ENCODE assay signal across 9 mouse cellular contexts in the genomic region with DNA sequence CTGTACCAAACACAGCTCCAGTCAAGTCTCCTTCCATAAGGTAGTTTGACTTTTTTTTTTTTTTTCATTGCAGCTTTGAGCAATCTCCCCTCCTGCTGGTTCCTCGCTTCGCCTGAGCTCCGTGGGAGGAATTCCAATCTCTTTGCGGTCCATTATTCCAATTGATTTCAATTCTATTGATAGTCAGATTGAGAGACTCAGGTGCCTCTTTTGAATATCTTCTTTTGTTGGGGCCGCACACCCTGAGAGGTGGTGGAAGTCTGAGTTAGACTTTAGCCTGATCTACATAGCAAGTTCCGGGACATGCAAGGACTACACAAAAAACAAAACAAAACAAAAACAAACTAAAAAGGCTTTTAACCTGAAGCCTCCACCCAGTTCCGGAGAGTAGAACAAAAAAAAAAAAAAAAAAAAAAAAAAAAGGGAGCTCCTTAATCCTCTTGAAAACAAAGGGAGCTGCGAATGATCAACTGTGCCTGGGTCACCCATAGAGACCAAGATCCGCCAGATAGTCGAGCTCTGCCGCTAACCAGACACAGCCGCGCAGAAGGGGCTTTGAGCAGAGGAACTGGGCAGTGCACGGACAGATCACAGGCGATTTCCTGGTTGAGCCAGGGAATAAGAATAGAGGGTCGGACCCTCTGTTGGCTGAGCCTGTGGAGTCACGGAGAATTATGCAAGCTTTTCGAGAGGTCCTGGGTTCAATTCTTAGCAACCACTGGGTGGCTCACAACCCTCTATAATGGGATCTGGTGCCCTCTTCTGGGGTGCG. TPM values are rescaled to one million over a fixed set of nuclear protein-coding genes. Genes with fewer than 3 reads are reported as not detected.
DNase-seq lines count a peak whose midpoint lies in the region; ATAC-seq and TF ChIP-seq lines count a peak whose summit lies in the region.
"Had no signal": no experiment of that assay in that cellular context is flagged by ENCODE, and none has a peak within 500 bp of the region (broad histone marks: within the 10 kb centered on the region; RNA-seq: fewer than 3 reads in every experiment).

No protein-coding gene starts in this region.

- TF ChIP-seq CTCF in heart, postnatal 0 days (IDR thresholded peaks at IDR 0.05; ENCODE audit: low read depth) = no peak
- peak in 2 of 3 experiments; percentile 5 to 47; a peak in 2 of 6 replicates for TF ChIP-seq CTCF in MEL (IDR thresholded peaks at IDR 0.05 in 2 of 3, conservative IDR thresholded peaks at IDR 0.05 in 1 of 3; ENCODE audit: control insufficient read depth in 1 of 3, insufficient read depth in 1 of 3, low read depth in 2 of 3, low read length in 3 of 3, poor library complexity in 1 of 3, severe bottlenecking in 1 of 3)

- H3K4me3 ChIP-seq in heart, postnatal 0 days (ENCODE audit: low read depth, low read length) = peak overlapping the region; percentile 24; the same call in 1 of the 2 replicates
- H3K4me3 ChIP-seq in MEL (ENCODE audit: control insufficient read depth in 1 of 2, insufficient read depth in 1 of 2, low read depth in 2 of 2, low read length in 2 of 2) = no peak overlapping the region
- no peak overlapping the region; the same call in 1 of the 2 replicates for H3K4me3 ChIP-seq in forebrain, embryonic 12.5 days (replicated peaks)
- no peak overlapping the region for H3K4me3 ChIP-seq in midbrain, embryonic 11.5 days (ENCODE audit: low read depth, low read length)

- no peaks in the 10 kb centered on the region for H3K4me1 ChIP-seq in heart, postnatal 0 days (ENCODE audit: control insufficient read depth, insufficient read depth)
- H3K4me1 ChIP-seq in MEL (ENCODE audit: control insufficient read depth in 1 of 2, insufficient read depth in 2 of 2, low read length in 2 of 2) = peaks cover 0 to 6% of the 10 kb centered on the region in 2 experiments; a peak in 2 of 4 replicates
- H3K4me1 ChIP-seq in forebrain, embryonic 12.5 days = no peaks in the 10 kb centered on the region; the same call in 1 of the 2 replicates
- peaks cover 3% of the 10 kb centered on the region; the same call in 1 of the 2 replicates for H3K4me1 ChIP-seq in midbrain, embryonic 11.5 days (ENCODE audit: control insufficient read depth, insufficient read depth, low read length)

- no peak for TF ChIP-seq EP300 in heart, postnatal 0 days (IDR thresholded peaks at IDR 0.05; ENCODE audit: low read depth)
- TF ChIP-seq EP300 in MEL (IDR thresholded peaks at IDR 0.05; ENCODE audit: low read depth in 1 of 2, low read length in 2 of 2) = no peak

- peak overlapping the region; percentile 39 for H3K4me2 ChIP-seq in heart, postnatal 0 days (ENCODE audit: low read depth, low read length)
- peak overlapping the region; percentile 3; the same call in 1 of the 2 replicates for H3K4me2 ChIP-seq in forebrain, embryonic 12.5 days
- H3K4me2 ChIP-seq in midbrain, embryonic 11.5 days = peak overlapping the region; percentile 24; the same call in 1 of the 2 replicates

- ATAC-seq in heart, postnatal 0 days (ENCODE audit: insufficient read depth, low read depth) = no peak
- ATAC-seq in forebrain, embryonic 12.5 days (ENCODE audit: low FRiP score) = no peak
- ATAC-seq in midbrain, embryonic 11.5 days (ENCODE audit: low FRiP score) = peak; percentile 38

- intact Hi-C loops in heart, postnatal 36 days (cut with DNase I) = no loop called here

- TF ChIP-seq POLR2A in MEL (IDR thresholded peaks at IDR 0.05; ENCODE audit: control insufficient read depth in 1 of 2, insufficient read depth in 1 of 2, low read depth in 1 of 2, low read length in 2 of 2, poor library complexity in 1 of 2) = no peak

- no peak overlapping the region for H3K9ac ChIP-seq in heart, postnatal 0 days (replicated peaks; ENCODE audit: low read depth, low read length)
- H3K9ac ChIP-seq in MEL (ENCODE audit: control insufficient read depth, low read depth, low read length, poor library complexity, severe bottlenecking) = no peak overlapping the region
- H3K9ac ChIP-seq in forebrain, embryonic 12.5 days = no peak overlapping the region
- 0 out of 2 replicates have a peak overlapping the region, but pooled peaks have one; percentile 10 for H3K9ac ChIP-seq in midbrain, embryonic 11.5 days (ENCODE audit: low read length)

- no peak for DNase-seq in heart, postnatal 0 days (ENCODE audit: low spot score)
- DNase-seq in heart, postnatal 36 days = no peak
- DNase-seq in MEL (ENCODE audit: low read depth, low spot score) = no peak
- DNase-seq in midbrain, embryonic 11.5 days (ENCODE audit: low spot score, missing footprints) = peak; percentile 90
- DNase-seq in ovary, postnatal 36 days (ENCODE audit: low spot score) = no peak
- DNase-seq in frontal cortex, postnatal 36 days (ENCODE audit: low spot score in 2 of 2) = no peak
- no peak for DNase-seq in adrenal gland, adult 18-20 months (ENCODE audit: low spot score in 2 of 2)
- DNase-seq: gastrocnemius, postnatal 25 days had no signal

- H3K27me3 ChIP-seq in heart, postnatal 0 days (ENCODE audit: control insufficient read depth, insufficient read depth, low read length) = no peaks in the 10 kb centered on the region
- H3K27me3 ChIP-seq in MEL (ENCODE audit: control insufficient read depth in 1 of 2, insufficient read depth in 2 of 2, low read length in 2 of 2) = no peaks in the 10 kb centered on the region
- H3K27me3 ChIP-seq in forebrain, embryonic 12.5 days = no peaks in the 10 kb centered on the region
- no peaks in the 10 kb centered on the region for H3K27me3 ChIP-seq in midbrain, embryonic 11.5 days (ENCODE audit: control insufficient read depth, insufficient read depth, low read length)

- 18% methylated on average over 19 of the region's 19 CpGs for WGBS in heart, postnatal 0 days
- 3% methylated on average over 19 of the region's 19 CpGs for WGBS in forebrain, embryonic 12.5 days
- WGBS in midbrain, embryonic 11.5 days = 3% methylated on average over 19 of the region's 19 CpGs

- TF ChIP-seq RAD21 in MEL (IDR thresholded peaks at IDR 0.05; ENCODE audit: low read depth, low read length) = peak; percentile 5

- no peak overlapping the region for H3K27ac ChIP-seq in heart, postnatal 0 days (ENCODE audit: low read depth)
- H3K27ac ChIP-seq in MEL (ENCODE audit: control insufficient read depth, low read depth, low read length) = no peak overlapping the region
- no peak overlapping the region for H3K27ac ChIP-seq in forebrain, embryonic 12.5 days
- H3K27ac ChIP-seq in midbrain, embryonic 11.5 days (ENCODE audit: low read depth, low read length) = no peak overlapping the region

- H3K79me2 ChIP-seq in MEL (ENCODE audit: control insufficient read depth, insufficient read depth, low read length, poor library complexity) = no peaks in the 10 kb centered on the region

- no peaks in the 10 kb centered on the region for H3K36me3 ChIP-seq in heart, postnatal 0 days (replicated peaks; ENCODE audit: control insufficient read depth, insufficient read depth, low read length)
- H3K36me3 ChIP-seq in MEL (ENCODE audit: control insufficient read depth in 1 of 2, insufficient read depth in 2 of 2, low read length in 2 of 2) = peaks cover 0 to 3% of the 10 kb centered on the region in 2 experiments; a peak in 1 of 4 replicates
- H3K36me3 ChIP-seq in forebrain, embryonic 12.5 days (replicated peaks) = no peaks in the 10 kb centered on the region
- no peaks in the 10 kb centered on the region for H3K36me3 ChIP-seq in midbrain, embryonic 11.5 days (ENCODE audit: control insufficient read depth, insufficient read depth, low read length)

- no peaks in the 10 kb centered on the region for H3K9me3 ChIP-seq in heart, postnatal 0 days (replicated peaks; ENCODE audit: control insufficient read depth, low read length)
- H3K9me3 ChIP-seq in MEL (replicated peaks; ENCODE audit: insufficient read depth, low read length) = no peaks in the 10 kb centered on the region
- H3K9me3 ChIP-seq in forebrain, embryonic 12.5 days = no peaks in the 10 kb centered on the region
- H3K9me3 ChIP-seq in midbrain, embryonic 11.5 days (ENCODE audit: control insufficient read depth, low read length) = no peaks in the 10 kb centered on the region

TF ChIP-seq in MEL, 35 proteins besides CTCF, POLR2A, EP300 and RAD21:
- no peak for TF ChIP-seq MAFK (IDR thresholded peaks at IDR 0.05; ENCODE audit: borderline replicate concordance, low read depth, low read length)
- TF ChIP-seq TAL1 (IDR thresholded peaks at IDR 0.05; ENCODE audit: low read length) = no peak
- no peak for TF ChIP-seq NELFE (IDR thresholded peaks at IDR 0.05; ENCODE audit: low read depth, low read length)
- no peak for TF ChIP-seq MEF2A (IDR thresholded peaks at IDR 0.05; ENCODE audit: extremely low read depth, insufficient replicate concordance, low read depth, low read length, poor library complexity, severe bottlenecking)
- peak; percentile 24; the same call in 1 of the 2 replicates for TF ChIP-seq SMC3 (IDR thresholded peaks at IDR 0.05; ENCODE audit: low read depth, low read length)
TF ChIP-seq in MEL: peak in this region for 1.

RNA-seq across cellular contexts. Expression of a gene that starts 25.7 kb away (rescaled TPM):
- total RNA-seq in heart, postnatal 0 days (2014; rRNA removed; ENCODE audit: low replicate concordance) = 51.7 and 61.1 TPM in 2 replicates
- polyA plus RNA-seq in heart, postnatal 0 days (2015; fragmentation: Nextera tagmentation; extraction: Ambion mirVana) = 52.1 and 57.5 TPM in 2 replicates
- 10 to 100 TPM; 60.7 to 80.6 TPM for total RNA-seq in heart, postnatal 36 days (2021)
- total RNA-seq in MEL (2012; rRNA removed) = 58.1 and 60.4 TPM in 2 replicates
- 10 to 100 TPM in 1 of 2 experiments, not detected in 1; 57.4 TPM for polyA plus RNA-seq in MEL (2012; ENCODE audit: insufficient read depth in 1 of 2, insufficient read length in 2 of 2, low read depth in 1 of 2, low replicate concordance in 2 of 2, missing spikeins in 1 of 2)
- polyA plus RNA-seq in forebrain, embryonic 12.5 days (2016; fragmentation: Nextera tagmentation; extraction: Ambion mirVana) = 143 and 156 TPM in 2 replicates
- polyA plus RNA-seq in midbrain, embryonic 11.5 days (2014; fragmentation: Nextera tagmentation; extraction: Ambion mirVana) = 128 and 131 TPM in 2 replicates
- 10 to 100 TPM; 64.0 to 72.7 TPM for total RNA-seq in adrenal gland, adult 18-20 months (2021)
